Mouse (Mus musculus) G1E (cell line): ENCODE measurements at regions not wholly inside any gene's neighbourhood (a gene's known extent, or its start where the extent isn't known, plus 50 kb on each side); places are given as distances from the start of the nearest gene placed in this dataset.

ENCODE experiments used
- CTCF ChIP-seq: IDR thresholded peaks from 2 replicates; pipeline ENCODE4 v1.5.1; 2012; ENCODE audit warnings: low read depth, low read length, inconsistent platforms, mixed read lengths
- GATA1 ChIP-seq: IDR thresholded peaks from 2 replicates; pipeline ENCODE4 v1.6.1; 2012; ENCODE audit warnings: borderline replicate concordance, low read length, inconsistent platforms, mixed read lengths
- GATA2 ChIP-seq: IDR thresholded peaks from 2 replicates; pipeline ENCODE4 v1.6.1; 2012; ENCODE audit warnings: low read depth, low read length, inconsistent platforms, borderline replicate concordance
- POLR2AphosphoS5 ChIP-seq: IDR thresholded peaks from 2 replicates; pipeline ENCODE4 v1.6.1; 2012; ENCODE audit warnings: low read depth, low read length, inconsistent platforms; ENCODE audit not compliant: insufficient replicate concordance
- TAL1 ChIP-seq: conservative IDR thresholded peaks from 2 replicates; pipeline ENCODE4 v1.6.1; 2012; ENCODE audit warnings: low read depth, low read length, inconsistent platforms, mixed read lengths

DNA sequence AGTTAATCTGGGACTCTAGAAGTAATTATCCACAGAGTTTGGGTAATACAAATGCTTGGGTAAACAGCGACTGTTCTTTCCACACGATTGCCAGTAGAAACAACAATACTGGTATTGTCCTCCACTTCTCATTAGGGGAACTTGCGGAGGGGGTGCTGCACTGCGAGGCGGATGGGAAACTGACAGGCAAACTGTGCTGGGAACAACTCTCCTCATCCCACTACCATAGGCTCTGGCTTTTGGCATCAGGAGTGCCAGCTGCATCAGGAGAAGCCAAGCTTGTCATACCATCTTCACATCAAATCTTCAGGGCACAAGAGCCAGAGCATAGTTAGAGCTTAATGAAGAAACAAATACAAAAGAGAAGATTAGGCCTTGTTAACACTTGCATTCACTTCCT lies 349.2 kb upstream of the Tmem161b start:
- no peak for TF ChIP-seq CTCF
- no peak for TF ChIP-seq TAL1
- no peak for TF ChIP-seq POLR2AphosphoS5
- TF ChIP-seq GATA1 = no peak
- no peak for TF ChIP-seq GATA2
